Mouse (Mus musculus) hindbrain, postnatal 0 days (tissue): ENCODE measurements around the gene Klrb1c. TPM values are rescaled to one million over a fixed set of nuclear protein-coding genes. Genes with fewer than 3 reads are reported as not detected.
"Not testable (repeated sequence)": the region's sequence is repeated elsewhere in the genome, so short reads cannot be mapped to it uniquely, and the experiment has no call there.

ENCODE experiments used
- ATAC-seq: fragments of 200-750 bp; cut with Nextera tagmentation; 2 replicates; pipeline ENCODE4 v1.8.0; 2017; ENCODE audit warnings: mild to moderate bottlenecking, moderate TSS enrichment, moderate library complexity
- DNase-seq: peaks from one replicate; pipeline ENCODE4 v3.0.0-alpha.2; 2015; ENCODE audit warnings: low spot score
- H3K27ac ChIP-seq: fragments of 300-500 bp; sonication (generic); 2 replicates; pipeline ENCODE4 v1.5.1; 2014; ENCODE audit warnings: mild to moderate bottlenecking
- H3K27me3 ChIP-seq: fragments of 300-500 bp; sonication (generic); 2 replicates; pipeline ENCODE4 v1.6.1; 2014; ENCODE audit warnings: low read length, mixed read lengths; ENCODE audit not compliant: insufficient read depth
- H3K36me3 ChIP-seq: fragments of 300-500 bp; sonication (generic); 2 replicates; pipeline ENCODE4 v1.6.1; 2014; ENCODE audit warnings: low read length, mixed read lengths; ENCODE audit not compliant: insufficient read depth
- H3K4me1 ChIP-seq: fragments of 300-500 bp; sonication (generic); 2 replicates; pipeline ENCODE4 v1.6.1; 2014; ENCODE audit warnings: antibody characterized with exemption, low read length, mixed read lengths; ENCODE audit not compliant: insufficient read depth
- H3K4me2 ChIP-seq: fragments of 300-500 bp; sonication (generic); 2 replicates; pipeline ENCODE4 v1.6.1; 2014; ENCODE audit warnings: low read depth, mild to moderate bottlenecking, low read length, moderate library complexity, mixed read lengths
- H3K4me3 ChIP-seq: fragments of 300-500 bp; sonication (generic); 2 replicates; pipeline ENCODE4 v1.5.1; 2014; ENCODE audit warnings: low read length
- H3K9ac ChIP-seq: fragments of 300-500 bp; sonication (generic); replicated peaks from 2 replicates; pipeline ENCODE4 v1.6.1; 2014; ENCODE audit warnings: mild to moderate bottlenecking, low read length, moderate library complexity, mixed read lengths
- H3K9me3 ChIP-seq: fragments of 300-500 bp; sonication (generic); 2 replicates; pipeline ENCODE4 v1.6.1; 2016; ENCODE audit warnings: low read length, mixed read lengths
- CTCF ChIP-seq: IDR thresholded peaks from 2 replicates; pipeline ENCODE4 v1.5.1; 2016; ENCODE audit warnings: antibody characterized with exemption, control low read depth, low read depth
- WGBS: fragments of 180-500 bp; shearing (Covaris S2); extraction: QIAGEN DNeasy Blood & Tissue Kit; methylation state at CpG from one replicate; pipeline ENCODE4 v1.1.7; 2014; 5-methylcytosine and 5-hydroxymethylcytosine counted together
- polyA plus RNA-seq: library from polyadenylated mRNA; unstranded; fragments of >200 nt; fragmentation: Nextera tagmentation; extraction: Ambion mirVana; gene quantifications from 2 replicates; pipeline ENCODE4 v1.2.1, GENCODE M21; 2015
- total RNA-seq: library from RNA; depleted of rRNA; stranded (reverse); fragments of >200 nt; gene quantifications from 2 replicates; pipeline ENCODE4 v1.2.3, GENCODE M21; 2014

Gene Klrb1c
- total and polyA plus RNA-seq, 2 experiments from 2014 or later, result 0.10 to 0.13 TPM

DNA sequence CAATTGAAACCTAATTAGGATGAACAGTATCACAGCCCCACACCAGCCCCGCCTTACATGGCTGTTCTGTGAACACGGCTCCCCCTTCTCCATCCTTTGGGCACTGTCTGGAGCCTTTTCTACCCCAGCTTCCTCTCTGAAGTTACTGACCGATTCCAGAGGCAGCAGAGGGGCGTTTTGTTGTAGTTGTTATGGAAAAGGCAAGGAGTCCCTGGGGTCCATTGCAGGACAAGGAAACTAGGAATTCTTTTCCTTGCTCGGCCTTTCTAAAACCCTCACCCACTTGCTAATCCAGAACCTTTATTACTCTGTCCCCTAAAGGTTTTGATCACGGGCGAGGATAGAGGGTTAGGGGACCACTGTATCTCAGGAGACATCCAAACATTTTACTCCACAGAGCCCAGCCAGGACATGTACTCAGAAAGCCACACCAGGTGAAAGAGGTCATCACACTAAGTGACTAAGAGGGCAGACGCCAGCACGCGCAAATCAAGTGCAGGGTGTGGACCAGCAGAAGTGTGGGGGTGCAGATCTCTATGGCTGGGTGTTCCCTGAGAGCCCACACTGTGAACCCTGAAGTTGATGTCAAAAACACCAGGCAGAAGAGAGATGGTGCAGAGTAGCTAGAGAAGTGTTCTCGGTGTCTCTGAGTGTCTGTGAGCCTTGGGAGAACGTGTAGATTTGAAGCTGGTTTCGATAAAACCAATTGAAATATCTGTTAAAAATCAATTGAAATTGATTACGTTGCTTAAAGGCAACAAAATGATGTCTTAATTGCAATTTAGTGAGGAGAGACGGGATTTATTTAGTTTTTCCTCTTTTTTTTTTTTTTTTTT is 9.1 kb upstream of the Klrb1c start:
- Histone ChIP-seq H3K27ac (peak overlapping the region; percentile 58), H3K4me1 (0 out of 2 replicates have a peak, but pooled peaks cover 3% of the 10 kb centered on the region), H3K27me3 (no peaks in the 10 kb centered on the region), H3K36me3 (no peaks in the 10 kb centered on the region), H3K4me2 (peak overlapping the region; percentile 59), H3K9ac (peak overlapping the region; percentile 37; the same call in 1 of the 2 replicates), H3K4me3 (peak overlapping the region; percentile 60), H3K9me3 (no peaks in the 10 kb centered on the region)
- TF ChIP-seq CTCF, result no peak
- 11% methylated on average over 15 of the region's 15 CpGs for WGBS
- ATAC-seq, result no peak
- DNase-seq, result peak; percentile 33

DNA sequence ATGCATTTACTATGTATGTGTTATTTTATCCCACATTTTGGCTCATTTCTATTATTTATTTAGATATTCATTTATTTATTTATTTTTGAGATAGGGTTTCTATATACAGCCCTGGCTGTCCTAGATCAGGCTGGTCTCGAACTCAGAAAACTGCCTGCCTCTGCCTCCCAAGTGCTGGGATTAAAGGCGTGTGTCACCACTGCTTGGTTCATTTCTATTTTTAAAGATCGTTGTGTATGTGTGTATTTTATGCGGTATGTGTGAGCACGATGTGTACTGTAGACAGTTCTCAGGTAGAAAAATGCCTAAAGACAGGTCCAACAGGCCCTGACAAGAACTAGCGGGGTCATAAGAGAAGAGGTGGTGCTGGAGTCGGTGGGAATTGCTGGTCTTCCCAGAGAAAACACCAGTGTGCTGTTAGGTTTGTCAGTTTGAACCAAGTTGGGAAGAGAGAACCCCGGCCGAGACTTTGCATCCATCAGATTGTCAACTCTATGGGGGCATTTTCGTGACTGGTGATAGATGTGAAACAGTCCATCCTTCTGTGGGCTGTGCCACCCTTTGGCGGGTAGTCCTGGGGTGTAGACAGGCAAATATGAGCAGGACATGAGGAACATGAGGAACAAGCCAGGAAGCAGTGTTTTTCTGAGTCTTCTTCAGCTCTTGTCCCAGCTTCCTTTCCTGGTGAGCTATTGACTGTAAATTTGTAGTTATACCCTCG is 8.3 kb upstream of the Klrb1c start:
- H3K27me3 ChIP-seq, result no peaks in the 10 kb centered on the region
- WGBS, result 72% methylated on average over 12 of the region's 12 CpGs
- H3K36me3 ChIP-seq, result no peaks in the 10 kb centered on the region
- ATAC-seq (no peak), DNase-seq (no peak)
- TF ChIP-seq CTCF, result no peak
- peak overlapping the region; percentile 58 for H3K27ac ChIP-seq
- H3K4me2 ChIP-seq, result peak overlapping the region; percentile 59
- H3K4me3 ChIP-seq, result peak overlapping the region; percentile 60
- H3K9ac ChIP-seq, result no peak overlapping the region
- no peaks in the 10 kb centered on the region for H3K9me3 ChIP-seq
- H3K4me1 ChIP-seq, result 0 out of 2 replicates have a peak, but pooled peaks cover 3% of the 10 kb centered on the region

DNA sequence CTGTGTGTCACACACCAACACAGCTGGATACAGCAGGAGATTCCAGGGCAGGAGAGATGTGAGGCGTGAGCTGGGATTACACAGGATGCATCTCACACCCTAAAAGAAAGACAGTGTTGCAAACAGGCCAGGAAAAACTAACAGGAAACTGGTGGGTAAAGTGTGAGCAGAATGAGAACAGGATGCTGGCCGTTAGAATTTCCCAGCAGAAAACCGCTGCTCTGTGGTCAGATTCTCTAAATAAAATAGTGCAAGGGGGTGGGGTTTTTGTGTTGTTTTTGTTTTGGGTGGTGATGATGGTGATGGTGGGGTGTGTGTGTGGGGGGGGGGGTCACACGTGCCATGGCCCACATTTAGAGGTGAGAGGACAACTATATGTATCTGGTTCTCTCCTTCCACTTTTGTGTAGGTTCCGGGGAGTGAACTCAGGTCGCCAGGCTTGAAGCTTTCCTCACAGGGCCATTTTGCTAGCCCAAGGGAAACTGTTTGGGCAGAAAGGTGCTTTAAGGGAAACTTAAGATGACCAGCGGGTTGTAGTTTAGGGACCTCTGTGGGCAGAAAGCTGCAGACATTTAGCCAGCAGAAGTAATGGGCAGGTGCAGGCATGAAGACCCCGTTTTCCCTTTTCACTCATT is 7.4 kb upstream of the Klrb1c start:
- WGBS, result 77% methylated on average over 8 of the region's 8 CpGs
- H3K4me3 ChIP-seq, result no peak overlapping the region
- no peak overlapping the region for H3K4me2 ChIP-seq
- H3K9ac ChIP-seq, result no peak overlapping the region
- H3K9me3 ChIP-seq, result no peaks in the 10 kb centered on the region
- no peak for TF ChIP-seq CTCF
- H3K27me3 ChIP-seq, result no peaks in the 10 kb centered on the region
- no peaks in the 10 kb centered on the region for H3K36me3 ChIP-seq
- no peak overlapping the region for H3K27ac ChIP-seq
- no peak for ATAC-seq
- DNase-seq, result no peak
- 0 out of 2 replicates have a peak, but pooled peaks cover 3% of the 10 kb centered on the region for H3K4me1 ChIP-seq

DNA sequence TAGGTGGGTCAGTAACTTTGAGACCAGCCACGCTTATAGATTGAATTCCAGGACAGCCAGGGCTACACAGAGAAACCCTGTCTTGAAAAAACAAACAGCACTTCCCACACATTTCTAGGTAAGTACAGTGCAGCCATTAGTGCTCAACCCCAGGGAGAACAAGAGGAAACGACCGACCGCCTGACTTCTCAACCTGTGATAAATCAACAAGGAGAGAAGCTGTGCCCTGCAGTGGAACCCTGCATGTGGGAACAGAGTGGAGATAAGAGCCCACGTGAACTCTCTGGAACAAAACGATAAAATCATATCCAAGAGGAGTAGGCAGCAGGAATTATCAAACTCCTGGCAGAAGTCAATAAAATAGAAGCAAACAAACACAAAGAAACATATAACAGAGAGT is 4.7 kb upstream of the Klrb1c start:
- ATAC-seq (no peak), DNase-seq (no peak)
- H3K9me3 ChIP-seq, result no peaks in the 10 kb centered on the region
- no peaks in the 10 kb centered on the region for H3K27me3 ChIP-seq
- H3K4me3 ChIP-seq, result no peak overlapping the region
- 70% methylated on average over 6 of the region's 6 CpGs for WGBS
- H3K9ac ChIP-seq, result no peak overlapping the region
- no peak overlapping the region for H3K4me2 ChIP-seq
- no peak overlapping the region for H3K27ac ChIP-seq
- 0 out of 2 replicates have a peak, but pooled peaks cover 3% of the 10 kb centered on the region for H3K4me1 ChIP-seq
- no peaks in the 10 kb centered on the region for H3K36me3 ChIP-seq
- TF ChIP-seq CTCF, result no peak

DNA sequence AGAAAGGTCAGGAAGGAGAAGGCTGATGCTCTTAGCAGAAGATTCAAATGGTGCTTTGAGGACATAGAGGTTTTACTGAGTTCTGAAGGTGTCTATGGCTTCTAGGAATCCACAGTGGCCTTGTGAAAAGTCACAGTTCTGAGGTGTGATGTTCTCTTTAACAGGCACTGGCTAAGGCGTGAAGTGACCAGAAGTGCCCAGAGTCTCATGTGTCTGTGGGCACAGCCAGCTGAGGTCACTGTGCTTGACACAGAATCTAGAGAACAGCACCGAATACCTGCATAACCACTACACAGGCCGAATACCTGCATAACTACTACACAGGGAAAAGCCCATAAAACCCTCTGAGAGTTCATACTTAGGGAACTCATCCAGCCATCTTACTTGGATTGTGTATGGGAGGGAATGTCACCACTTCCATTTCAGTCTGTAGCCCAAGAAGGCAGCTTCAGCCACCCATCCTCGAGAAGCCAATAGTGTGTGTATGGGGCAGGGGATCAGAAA is 1.5 kb upstream of the Klrb1c start:
- not testable (repeated sequence) for DNase-seq, H3K27ac ChIP-seq, ATAC-seq, H3K4me3 ChIP-seq, H3K4me2 ChIP-seq, H3K36me3 ChIP-seq, H3K27me3 ChIP-seq, H3K9ac ChIP-seq, H3K4me1 ChIP-seq, H3K9me3 ChIP-seq
- WGBS, result 91% methylated on average over 4 of the region's 4 CpGs

DNA sequence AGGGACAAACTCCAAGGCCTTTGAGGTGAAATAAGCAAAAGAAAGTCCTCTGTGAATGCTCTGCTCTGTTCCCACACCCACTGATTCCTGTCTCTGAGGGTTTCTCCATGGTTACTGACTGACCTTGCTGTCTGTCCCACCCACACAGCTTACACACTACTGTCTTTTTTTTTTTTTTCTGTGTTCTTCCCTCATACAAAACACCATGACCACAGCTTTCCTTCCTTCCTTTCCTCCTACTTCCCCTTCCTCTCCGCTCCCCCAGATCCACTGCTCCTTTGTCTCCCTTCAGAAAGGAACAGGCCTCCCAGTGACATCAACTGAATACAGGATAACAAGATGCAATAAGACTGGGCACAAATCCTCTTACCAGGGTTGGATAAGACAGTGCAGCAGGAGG is 498 bp downstream of the Klrb1c start:
- DNase-seq, result no peak
- no peaks in the 10 kb centered on the region for H3K36me3 ChIP-seq
- H3K9ac ChIP-seq, result no peak overlapping the region
- H3K27ac ChIP-seq, result no peak overlapping the region
- no peaks in the 10 kb centered on the region for H3K4me1 ChIP-seq
- H3K27me3 ChIP-seq, result no peaks in the 10 kb centered on the region
- TF ChIP-seq CTCF, result no peak
- H3K4me2 ChIP-seq, result no peak overlapping the region
- ATAC-seq, result no peak
- H3K4me3 ChIP-seq, result no peak overlapping the region
- H3K9me3 ChIP-seq, result no peaks in the 10 kb centered on the region
- WGBS, result 81% methylated on average over 1 of the region's 1 CpGs

DNA sequence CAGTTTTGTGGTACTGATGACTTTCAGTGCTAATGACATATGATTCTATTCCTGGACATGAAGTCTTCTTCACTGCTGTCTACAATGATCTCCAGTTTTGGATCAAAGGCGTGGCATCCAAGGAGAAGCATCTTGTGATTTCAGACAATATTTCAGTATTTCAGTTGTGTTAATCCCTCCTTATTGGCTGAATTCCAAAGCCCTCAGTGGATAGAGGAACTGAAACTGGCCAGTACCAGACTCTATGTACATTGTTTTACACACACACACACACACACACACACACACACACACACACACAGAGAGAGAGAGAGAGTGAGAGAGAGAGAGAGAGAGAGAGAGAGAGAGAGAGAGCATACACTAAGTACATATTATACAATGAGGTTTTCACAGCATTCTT is 2.6 kb downstream of the Klrb1c start:
- not testable (repeated sequence) for H3K36me3 ChIP-seq, H3K4me3 ChIP-seq, H3K4me1 ChIP-seq, H3K27me3 ChIP-seq, H3K9me3 ChIP-seq, H3K27ac ChIP-seq, H3K4me2 ChIP-seq, H3K9ac ChIP-seq, DNase-seq, ATAC-seq
- 87% methylated on average over 1 of the region's 1 CpGs for WGBS
